Mouse (Mus musculus) NIH3T3 (cell line): ENCODE measurements around the gene Tex33.
A peak's percentile ranks its signal among the peaks of the same experiment; 100 is the strongest.
"Not testable (repeated sequence)": the region's sequence is repeated elsewhere in the genome, so short reads cannot be mapped to it uniquely, and the experiment has no call there.

Source experiments
- DNase-seq: peaks from one replicate; pipeline ENCODE4 v3.0.0-alpha.2; 2012; ENCODE audit warnings: low read depth

Gene Tex33

GRCm38 (mm10) chr15:78374204-78374603 is 21.5 kb downstream of the Tex33 start:
- no peak for DNase-seq

- peak; percentile 17 for DNase-seq
These were observed 22.9 kb downstream of the Tex33 start for GRCm38 (mm10) chr15:78372796-78373195.

- DNase-seq: no peak
These were observed 26.1 kb downstream of the Tex33 start for GRCm38 (mm10) chr15:78369641-78370040.

GRCm38 (mm10) chr15:78368926-78369346 is 26.8 kb downstream of the Tex33 start:
- peak; percentile 63 for DNase-seq

GRCm38 (mm10) chr15:78367811-78368210 is 27.9 kb downstream of the Tex33 start:
- no peak for DNase-seq

- DNase-seq: no peak
These were observed 28.8 kb downstream of the Tex33 start for GRCm38 (mm10) chr15:78366875-78367274.

GRCm38 (mm10) chr15:78365916-78366315 is 29.8 kb downstream of the Tex33 start:
- no peak for DNase-seq

GRCm38 (mm10) chr15:78355548-78355947 is 40.2 kb downstream of the Tex33 start:
- DNase-seq: no peak

GRCm38 (mm10) chr15:78354958-78355357 is 40.8 kb downstream of the Tex33 start:
- peak; percentile 76 for DNase-seq

GRCm38 (mm10) chr15:78351586-78352165 is 44.0 kb downstream of the Tex33 start:
- DNase-seq: peak; percentile 22

- no peak for DNase-seq
These were observed 51.1 kb downstream of the Tex33 start for GRCm38 (mm10) chr15:78344567-78344966.

- no peak for DNase-seq
These were observed 52.0 kb downstream of the Tex33 start for GRCm38 (mm10) chr15:78343683-78344082.

GRCm38 (mm10) chr15:78340919-78341318 is 54.8 kb downstream of the Tex33 start:
- not testable (repeated sequence) for DNase-seq

GRCm38 (mm10) chr15:78339627-78340423 is 55.9 kb downstream of the Tex33 start:
- DNase-seq: peak; percentile 79

- DNase-seq: no peak
These were observed 61.3 kb downstream of the Tex33 start for GRCm38 (mm10) chr15:78334380-78334779.

- no peak for DNase-seq
These were observed 62.7 kb downstream of the Tex33 start for GRCm38 (mm10) chr15:78332981-78333380.

GRCm38 (mm10) chr15:78331523-78332340 is 64.0 kb downstream of the Tex33 start:
- no peak for DNase-seq

GRCm38 (mm10) chr15:78330706-78331105 is 65.0 kb downstream of the Tex33 start:
- peak; percentile 80 for DNase-seq

GRCm38 (mm10) chr15:78329972-78330371 is 65.7 kb downstream of the Tex33 start:
- DNase-seq: not testable (repeated sequence)

GRCm38 (mm10) chr15:78328520-78329097 is 67.1 kb downstream of the Tex33 start:
- no peak for DNase-seq
